Mouse (Mus musculus) ES-Bruce4 (cell line): ENCODE data around the gene Ttc13.

Experiments used
- CTCF ChIP-seq: IDR thresholded peaks from one replicate; pipeline ENCODE4 v1.8.1; 2011; ENCODE audit warnings: low read depth, low read length
- POLR2A ChIP-seq: IDR thresholded peaks from one replicate; pipeline ENCODE4 v1.8.1; 2011; ENCODE audit warnings: low read length; ENCODE audit not compliant: insufficient read depth

- no peak for TF ChIP-seq CTCF
- TF ChIP-seq POLR2A, result no peak
Measured at GRCm38 (mm10) chr8:124754792-124755190, 33.0 kb upstream of the Ttc13 start.
